Mouse (Mus musculus) forebrain, embryonic 15.5 days (tissue): ENCODE measurements around the gene Mypop. TPM values are rescaled to one million over a fixed set of nuclear protein-coding genes. Genes with fewer than 3 reads are reported as not detected.
A peak's percentile ranks its signal among the peaks of the same experiment; 100 is the strongest.

Experiments
- ATAC-seq: fragments of 200-750 bp; cut with Nextera tagmentation; replicated peaks from 2 replicates; pipeline ENCODE4 v1.8.0; 2017; ENCODE audit warnings: mild to moderate bottlenecking, moderate TSS enrichment, moderate library complexity
- H3K27ac ChIP-seq: fragments of 300-500 bp; sonication (generic); replicated peaks from 2 replicates; pipeline ENCODE4 v1.5.1; 2015; ENCODE audit warnings: mild to moderate bottlenecking, inconsistent platforms
- H3K27me3 ChIP-seq: fragments of 300-500 bp; sonication (generic); 2 replicates; pipeline ENCODE4 v1.6.1; 2015; ENCODE audit warnings: inconsistent platforms
- H3K36me3 ChIP-seq: fragments of 300-500 bp; sonication (generic); 2 replicates; pipeline ENCODE4 v1.6.1; 2015; ENCODE audit warnings: mild to moderate bottlenecking, inconsistent platforms
- H3K4me1 ChIP-seq: fragments of 300-500 bp; sonication (generic); 2 replicates; pipeline ENCODE4 v1.6.1; 2015; ENCODE audit warnings: inconsistent platforms
- H3K4me2 ChIP-seq: fragments of 300-500 bp; sonication (generic); replicated peaks from 2 replicates; pipeline ENCODE4 v1.6.1; 2015; ENCODE audit warnings: mild to moderate bottlenecking, inconsistent platforms
- H3K4me3 ChIP-seq: fragments of 300-500 bp; sonication (generic); 2 replicates; pipeline ENCODE4 v1.5.1; 2015; ENCODE audit warnings: mild to moderate bottlenecking, inconsistent platforms
- H3K9ac ChIP-seq: fragments of 300-500 bp; sonication (generic); replicated peaks from 2 replicates; pipeline ENCODE4 v1.6.1; 2015; ENCODE audit warnings: mild to moderate bottlenecking, inconsistent platforms
- H3K9me3 ChIP-seq: fragments of 300-500 bp; sonication (generic); 2 replicates; pipeline ENCODE4 v1.6.1; 2016; ENCODE audit warnings: inconsistent platforms
- WGBS: fragments of 180-500 bp; shearing (Covaris S2); methylation state at CpG from one replicate; pipeline ENCODE4 v1.1.7; 2015; ENCODE audit warnings: mixed read lengths; 5-methylcytosine and 5-hydroxymethylcytosine counted together
- polyA plus RNA-seq: library from polyadenylated mRNA; unstranded; fragments of >200 nt; fragmentation: Nextera tagmentation; extraction: Ambion mirVana; gene quantifications from 2 replicates; pipeline ENCODE4 v1.2.1, GENCODE M21; 2015

Mypop gene
- polyA plus RNA-seq, 1 experiment from 2014 or later = 4.4 TPM

GRCm38 (mm10) chr7:19023357-19023814 is 32.3 kb downstream of the Mypop start, which contains the start of gene Foxa3:
Gene Foxa3 (minus strand): TSS chr7:19023538.
- Histone ChIP-seq H3K27me3 (peaks cover 38% of the 10 kb centered on the region), H3K9ac (peak within 1 kb of the TSS; percentile 92), H3K4me2 (peak within 1 kb of the TSS; percentile 81), H3K4me1 (peaks cover 23% of the 10 kb centered on the region), H3K36me3 (no peaks in the 10 kb centered on the region), H3K4me3 (peak within 1 kb of the TSS; percentile 82), H3K27ac (peak within 1 kb of the TSS; percentile 29; the same call in 1 of the 2 replicates), H3K9me3 (no peaks in the 10 kb centered on the region)
- WGBS = 1% methylated on average over 30 of the region's 30 CpGs
- peak; percentile 26 for ATAC-seq

GRCm38 (mm10) chr7:19024096-19024506 is 33.1 kb downstream of the Mypop start, which contains the start of gene Sympk:
Gene Sympk (plus strand): TSS chr7:19024377.
- peak; percentile 97 for ATAC-seq
- Histone ChIP-seq H3K9ac (peak within 1 kb of the TSS; percentile 92), H3K4me1 (peaks cover 23% of the 10 kb centered on the region), H3K4me3 (peak within 1 kb of the TSS; percentile 82), H3K4me2 (peak within 1 kb of the TSS; percentile 81), H3K9me3 (no peaks in the 10 kb centered on the region), H3K36me3 (peaks cover 4% of the 10 kb centered on the region), H3K27me3 (peaks cover 38% of the 10 kb centered on the region), H3K27ac (peak within 1 kb of the TSS; percentile 29; the same call in 1 of the 2 replicates)
- WGBS = under 1% methylated on average over 49 of the region's 50 CpGs

DNA sequence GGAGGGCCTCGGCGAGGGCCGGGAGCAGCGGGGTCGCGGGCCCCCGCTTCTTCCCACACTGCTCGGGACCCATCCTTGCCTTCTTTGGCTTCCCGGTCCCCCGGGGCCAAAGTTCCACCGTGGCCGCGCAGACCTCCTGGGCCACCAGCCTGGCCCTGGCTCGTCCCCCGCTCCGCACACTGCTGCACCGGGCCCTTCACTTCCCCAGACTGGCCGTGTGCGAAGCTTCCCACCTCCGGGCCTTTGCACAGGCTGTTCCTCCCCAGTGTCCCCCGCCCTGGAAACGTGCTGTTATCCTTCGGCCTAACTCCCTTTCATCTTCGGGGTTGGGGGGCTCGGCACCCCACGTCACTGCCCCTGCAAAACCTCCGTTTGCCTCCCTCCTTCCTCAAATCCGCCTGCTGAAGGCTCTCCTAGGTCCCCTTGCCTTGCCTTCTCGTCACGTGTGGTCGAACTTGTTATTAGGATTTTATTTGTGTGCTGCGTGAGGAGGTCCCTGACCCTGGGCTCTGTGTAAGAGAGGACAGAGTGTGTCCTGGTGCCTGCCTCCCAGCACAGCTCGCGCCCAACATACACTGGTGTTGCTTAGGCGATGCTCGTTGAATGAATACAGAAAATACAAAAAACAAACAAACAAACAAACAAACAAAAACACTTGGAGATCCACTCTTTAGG is 33.7 kb downstream of the Mypop start:
- Histone ChIP-seq H3K27ac (peak overlapping the region; percentile 29; the same call in 1 of the 2 replicates), H3K9me3 (no peaks in the 10 kb centered on the region), H3K4me2 (peak overlapping the region; percentile 81), H3K27me3 (peaks cover 38% of the 10 kb centered on the region), H3K4me1 (peaks cover 23% of the 10 kb centered on the region), H3K4me3 (peak overlapping the region; percentile 82), H3K9ac (peak overlapping the region; percentile 92), H3K36me3 (peaks cover 10% of the 10 kb centered on the region)
- under 1% methylated on average over 33 of the region's 36 CpGs for WGBS
- ATAC-seq = peak; percentile 65

- no peak overlapping the region for H3K27ac ChIP-seq
- no peak overlapping the region for H3K4me2 ChIP-seq
- ATAC-seq = no peak
- no peak overlapping the region for H3K4me3 ChIP-seq
- H3K4me1 ChIP-seq = peaks cover 23% of the 10 kb centered on the region
- H3K9ac ChIP-seq = no peak overlapping the region
- H3K9me3 ChIP-seq = no peaks in the 10 kb centered on the region
- peaks cover 7% of the 10 kb centered on the region for H3K27me3 ChIP-seq
- peaks cover 39% of the 10 kb centered on the region for H3K36me3 ChIP-seq
Measured at GRCm38 (mm10) chr7:19028067-19028466, 37.0 kb downstream of the Mypop start.

- no peak overlapping the region for H3K4me2 ChIP-seq
- no peaks in the 10 kb centered on the region for H3K9me3 ChIP-seq
- H3K4me3 ChIP-seq = no peak overlapping the region
- peaks cover 23% of the 10 kb centered on the region for H3K4me1 ChIP-seq
- no peaks in the 10 kb centered on the region for H3K27me3 ChIP-seq
- ATAC-seq = peak; percentile 14; the same call in 1 of the 2 replicates
- WGBS = 58% methylated on average over 6 of the region's 6 CpGs
- peaks cover 46% of the 10 kb centered on the region for H3K36me3 ChIP-seq
- no peak overlapping the region for H3K9ac ChIP-seq
- H3K27ac ChIP-seq = no peak overlapping the region
Measured at GRCm38 (mm10) chr7:19029084-19029653, 38.1 kb downstream of the Mypop start.

GRCm38 (mm10) chr7:19031641-19032040 is 40.6 kb downstream of the Mypop start:
- Histone ChIP-seq H3K9ac (no peak overlapping the region), H3K27ac (no peak overlapping the region), H3K9me3 (no peaks in the 10 kb centered on the region), H3K4me2 (no peak overlapping the region), H3K27me3 (no peaks in the 10 kb centered on the region), H3K4me3 (no peak overlapping the region), H3K4me1 (0 out of 2 replicates have a peak, but pooled peaks cover 4% of the 10 kb centered on the region), H3K36me3 (peaks cover 68% of the 10 kb centered on the region)
- 71% methylated on average over 4 of the region's 4 CpGs for WGBS
- ATAC-seq = no peak

GRCm38 (mm10) chr7:19044616-19045015 is 53.6 kb downstream of the Mypop start:
- no peak overlapping the region for H3K27ac ChIP-seq
- H3K36me3 ChIP-seq = peaks cover 99% of the 10 kb centered on the region
- no peaks in the 10 kb centered on the region for H3K9me3 ChIP-seq
- 98% methylated on average over 6 of the region's 6 CpGs for WGBS
- H3K4me1 ChIP-seq = no peaks in the 10 kb centered on the region
- no peak overlapping the region for H3K9ac ChIP-seq
- H3K4me2 ChIP-seq = no peak overlapping the region
- no peak overlapping the region for H3K4me3 ChIP-seq
- H3K27me3 ChIP-seq = no peaks in the 10 kb centered on the region
- ATAC-seq = no peak

DNA sequence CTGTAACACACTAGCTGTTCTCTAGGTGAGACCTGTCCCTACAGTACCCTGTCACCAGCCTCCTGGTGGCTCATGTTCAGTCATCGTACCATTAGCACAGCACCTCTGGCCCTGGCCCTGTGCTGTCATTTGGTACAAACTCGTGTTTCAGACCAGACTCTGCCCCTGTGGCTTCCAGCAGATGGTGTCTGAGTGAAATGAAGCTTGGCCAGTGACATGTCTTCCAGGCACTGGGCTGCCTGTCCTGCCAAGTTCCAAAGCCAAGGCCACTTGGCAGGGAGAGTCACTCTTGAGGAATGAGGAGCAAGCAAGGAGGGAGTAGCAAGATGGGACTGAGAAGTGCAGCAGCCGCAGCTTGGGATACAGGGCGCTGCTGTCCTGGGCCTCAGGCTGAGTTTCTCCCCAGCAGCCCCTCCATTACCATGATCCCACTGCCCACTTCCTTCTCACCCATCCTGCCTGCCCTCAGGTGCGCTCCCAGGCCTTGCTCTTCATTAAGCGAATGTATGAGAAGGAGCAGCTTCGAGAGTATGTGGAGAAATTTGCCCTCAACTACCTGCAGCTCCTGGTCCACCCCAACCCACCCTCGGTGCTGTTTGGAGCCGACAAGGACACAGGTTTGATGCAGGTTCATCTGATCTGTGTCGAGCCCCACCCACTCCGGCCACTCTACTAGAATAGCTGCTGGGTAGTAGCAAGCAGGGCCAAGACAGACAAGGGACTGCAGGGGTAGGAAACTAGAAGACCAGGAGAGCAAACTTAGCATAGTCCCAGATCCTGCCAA is 55.4 kb downstream of the Mypop start:
- no peaks in the 10 kb centered on the region for H3K27me3 ChIP-seq
- no peak overlapping the region for H3K4me2 ChIP-seq
- 95% methylated on average over 11 of the region's 11 CpGs for WGBS
- no peaks in the 10 kb centered on the region for H3K4me1 ChIP-seq
- no peaks in the 10 kb centered on the region for H3K9me3 ChIP-seq
- H3K36me3 ChIP-seq = peaks cover 96% of the 10 kb centered on the region
- H3K4me3 ChIP-seq = no peak overlapping the region
- ATAC-seq = no peak
- no peak overlapping the region for H3K27ac ChIP-seq
- no peak overlapping the region for H3K9ac ChIP-seq

GRCm38 (mm10) chr7:19048006-19048527 is 57.0 kb downstream of the Mypop start:
- Histone ChIP-seq H3K27ac (no peak overlapping the region), H3K4me3 (no peak overlapping the region), H3K36me3 (peaks cover 81% of the 10 kb centered on the region), H3K4me2 (no peak overlapping the region), H3K4me1 (no peaks in the 10 kb centered on the region), H3K9ac (no peak overlapping the region), H3K9me3 (no peaks in the 10 kb centered on the region), H3K27me3 (no peaks in the 10 kb centered on the region)
- ATAC-seq = no peak
- 83% methylated on average over 14 of the region's 14 CpGs for WGBS

- Histone ChIP-seq H3K9me3 (no peaks in the 10 kb centered on the region), H3K27ac (no peak overlapping the region), H3K4me2 (no peak overlapping the region), H3K4me3 (no peak overlapping the region), H3K27me3 (no peaks in the 10 kb centered on the region), H3K4me1 (peaks cover 2% of the 10 kb centered on the region), H3K36me3 (peaks cover 69% of the 10 kb centered on the region), H3K9ac (no peak overlapping the region)
- WGBS = 90% methylated on average over 5 of the region's 5 CpGs
- no peak for ATAC-seq
Measured at GRCm38 (mm10) chr7:19049252-19049651, 58.2 kb downstream of the Mypop start.

GRCm38 (mm10) chr7:19050172-19050571 is 59.1 kb downstream of the Mypop start:
- WGBS = 86% methylated on average over 8 of the region's 8 CpGs
- Histone ChIP-seq H3K27me3 (no peaks in the 10 kb centered on the region), H3K27ac (no peak overlapping the region), H3K36me3 (peaks cover 60% of the 10 kb centered on the region), H3K4me3 (no peak overlapping the region), H3K9ac (no peak overlapping the region), H3K4me2 (no peak overlapping the region), H3K4me1 (peaks cover 9% of the 10 kb centered on the region), H3K9me3 (no peaks in the 10 kb centered on the region)
- ATAC-seq = no peak

DNA sequence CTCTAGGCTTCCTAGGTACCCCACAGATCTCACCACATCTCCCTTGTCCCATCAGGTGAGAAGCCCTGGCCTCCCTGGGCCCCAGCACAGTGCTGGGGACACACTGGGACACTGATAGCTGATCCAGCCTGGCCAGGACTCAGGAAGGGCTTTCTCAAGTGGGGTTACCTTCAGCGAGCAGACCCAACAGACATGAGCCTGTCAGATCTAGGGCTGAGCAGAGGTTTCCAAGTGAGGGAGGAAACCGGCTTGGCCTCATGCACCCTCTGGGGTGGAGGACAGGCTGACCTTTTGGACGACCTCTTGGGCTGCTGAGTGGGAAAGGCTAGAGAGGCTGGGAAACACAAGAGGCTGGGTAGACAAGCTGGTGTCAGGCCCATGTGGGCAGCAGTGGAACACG is 60.1 kb downstream of the Mypop start:
- Histone ChIP-seq H3K4me3 (no peak overlapping the region), H3K4me1 (peaks cover 9% of the 10 kb centered on the region), H3K36me3 (peaks cover 50% of the 10 kb centered on the region), H3K4me2 (no peak overlapping the region), H3K9me3 (no peaks in the 10 kb centered on the region), H3K9ac (no peak overlapping the region), H3K27ac (no peak overlapping the region), H3K27me3 (no peaks in the 10 kb centered on the region)
- no peak for ATAC-seq
- 76% methylated on average over 4 of the region's 4 CpGs for WGBS
